Mouse (Mus musculus): Measurements from ENCODE around the gene Rad23b. TPM values are rescaled to one million over a fixed set of nuclear protein-coding genes. Genes with fewer than 3 reads are reported as not detected.

Gene Rad23b
- polyA plus RNA-seq, 1 experiment from 2014 or later, result 92.6 TPM

DNA sequence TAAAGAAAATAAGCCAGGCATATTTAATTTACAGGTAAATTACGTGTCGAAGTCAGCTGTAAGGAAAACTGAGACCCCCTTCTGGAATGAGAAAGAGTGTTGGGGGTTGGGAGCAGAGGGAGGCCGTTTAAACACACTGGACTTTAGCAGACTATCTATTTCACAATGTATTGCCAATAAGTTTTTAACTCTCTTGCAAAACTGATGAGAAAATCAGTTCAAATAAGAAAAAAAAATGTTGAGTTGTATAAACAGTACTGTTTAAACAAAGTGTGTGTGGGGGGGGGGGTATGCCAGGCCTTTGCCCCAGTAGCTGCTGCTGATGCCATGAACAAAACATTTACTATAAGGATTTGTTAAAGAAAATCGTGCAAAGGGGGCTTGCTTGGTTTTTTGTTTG is 10.5 kb upstream of the Rad23b start:
- H3K4me3 ChIP-seq, result no peak overlapping the region
- H3K27me3 ChIP-seq, result no peaks in the 10 kb centered on the region
- no peak for ATAC-seq (ENCODE audit: low FRiP score)
- WGBS, result 83% methylated on average over 4 of the region's 4 CpGs
- no peaks in the 10 kb centered on the region for H3K9me3 ChIP-seq
- H3K36me3 ChIP-seq, result no peaks in the 10 kb centered on the region
- H3K27ac ChIP-seq, result no peak overlapping the region
- H3K4me1 ChIP-seq (replicated peaks), result no peaks in the 10 kb centered on the region
- H3K4me2 ChIP-seq, result no peak overlapping the region
- H3K9ac ChIP-seq, result no peak overlapping the region

DNA sequence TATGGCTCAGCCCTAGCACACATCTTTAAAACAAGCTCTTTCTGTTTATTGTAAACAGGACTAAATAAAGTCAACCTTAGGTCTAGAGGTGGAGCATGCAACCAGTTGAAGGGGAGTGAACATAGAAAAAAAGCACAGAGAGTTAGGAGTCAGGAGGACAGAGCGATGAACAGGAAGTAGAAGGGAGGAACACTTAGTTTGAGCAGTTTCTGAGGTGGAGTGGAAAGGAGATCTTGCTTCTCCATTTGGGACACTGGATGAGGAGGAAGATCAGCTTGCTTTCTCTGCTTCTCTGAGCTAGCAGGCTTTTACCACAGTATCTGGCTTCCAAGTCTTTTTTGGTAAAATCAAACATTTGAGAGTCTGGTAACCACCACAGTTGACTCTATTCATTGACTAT is 8.0 kb upstream of the Rad23b start:
- no peaks in the 10 kb centered on the region for H3K4me1 ChIP-seq (replicated peaks)
- H3K9me3 ChIP-seq, result no peaks in the 10 kb centered on the region
- 97% methylated on average over 1 of the region's 1 CpGs for WGBS
- no peak overlapping the region for H3K4me3 ChIP-seq
- no peaks in the 10 kb centered on the region for H3K27me3 ChIP-seq
- no peak for ATAC-seq (ENCODE audit: low FRiP score)
- H3K4me2 ChIP-seq, result no peak overlapping the region
- H3K36me3 ChIP-seq, result no peaks in the 10 kb centered on the region
- H3K9ac ChIP-seq, result no peak overlapping the region
- no peak overlapping the region for H3K27ac ChIP-seq

DNA sequence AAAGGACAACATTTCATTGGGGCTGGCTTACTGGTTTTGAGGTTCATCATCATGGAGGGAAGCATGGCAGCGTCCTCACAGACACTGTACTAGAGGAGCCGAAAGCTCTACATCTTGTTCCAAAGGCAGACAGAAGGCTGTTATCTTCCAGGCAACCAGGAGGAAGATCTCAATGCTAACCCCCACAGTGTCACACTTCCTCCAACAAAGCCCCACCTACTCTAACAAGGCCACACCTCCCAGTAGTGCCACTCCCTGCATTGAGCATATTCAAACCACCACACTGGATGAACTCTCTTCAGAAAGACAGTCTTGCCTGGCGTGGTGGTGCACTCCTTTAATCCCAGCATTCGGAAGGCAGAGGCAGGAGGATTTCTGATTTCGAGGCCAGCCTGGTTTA is 7.2 kb upstream of the Rad23b start:
- Histone ChIP-seq H3K36me3 (no peaks in the 10 kb centered on the region), H3K4me3 (no peak overlapping the region), H3K4me2 (no peak overlapping the region), H3K4me1 (replicated peaks) (no peaks in the 10 kb centered on the region), H3K9me3 (no peaks in the 10 kb centered on the region), H3K27ac (no peak overlapping the region), H3K27me3 (no peaks in the 10 kb centered on the region), H3K9ac (no peak overlapping the region)
- ATAC-seq (ENCODE audit: low FRiP score), result no peak
- WGBS, result 94% methylated on average over 5 of the region's 5 CpGs

DNA sequence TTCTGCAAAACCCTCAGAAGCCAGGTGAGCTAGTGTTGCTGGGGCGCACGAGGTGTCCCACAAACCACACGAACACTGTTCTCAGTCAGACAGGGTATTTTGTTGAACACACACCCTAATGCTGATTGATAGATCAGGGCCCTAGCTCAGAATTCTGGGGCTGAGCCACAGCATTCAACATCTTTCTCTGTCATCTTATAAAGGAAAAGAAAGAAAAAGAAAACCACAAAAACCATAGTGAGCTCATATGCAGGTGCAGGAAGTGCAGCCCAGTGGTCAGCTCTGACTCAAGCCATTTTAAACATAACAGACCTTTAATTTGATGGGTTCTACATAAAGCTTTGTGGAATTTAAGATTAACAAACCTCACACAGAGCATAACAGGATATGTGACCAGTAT is 6.6 kb upstream of the Rad23b start:
- H3K4me3 ChIP-seq, result no peak overlapping the region
- no peak overlapping the region for H3K27ac ChIP-seq
- peaks cover under 1% of the 10 kb centered on the region; the same call in 1 of the 2 replicates for H3K4me1 ChIP-seq (replicated peaks)
- no peaks in the 10 kb centered on the region for H3K9me3 ChIP-seq
- WGBS, result 94% methylated on average over 3 of the region's 3 CpGs
- H3K27me3 ChIP-seq, result no peaks in the 10 kb centered on the region
- no peak overlapping the region for H3K9ac ChIP-seq
- H3K4me2 ChIP-seq, result no peak overlapping the region
- H3K36me3 ChIP-seq, result no peaks in the 10 kb centered on the region
- no peak for ATAC-seq (ENCODE audit: low FRiP score)

DNA sequence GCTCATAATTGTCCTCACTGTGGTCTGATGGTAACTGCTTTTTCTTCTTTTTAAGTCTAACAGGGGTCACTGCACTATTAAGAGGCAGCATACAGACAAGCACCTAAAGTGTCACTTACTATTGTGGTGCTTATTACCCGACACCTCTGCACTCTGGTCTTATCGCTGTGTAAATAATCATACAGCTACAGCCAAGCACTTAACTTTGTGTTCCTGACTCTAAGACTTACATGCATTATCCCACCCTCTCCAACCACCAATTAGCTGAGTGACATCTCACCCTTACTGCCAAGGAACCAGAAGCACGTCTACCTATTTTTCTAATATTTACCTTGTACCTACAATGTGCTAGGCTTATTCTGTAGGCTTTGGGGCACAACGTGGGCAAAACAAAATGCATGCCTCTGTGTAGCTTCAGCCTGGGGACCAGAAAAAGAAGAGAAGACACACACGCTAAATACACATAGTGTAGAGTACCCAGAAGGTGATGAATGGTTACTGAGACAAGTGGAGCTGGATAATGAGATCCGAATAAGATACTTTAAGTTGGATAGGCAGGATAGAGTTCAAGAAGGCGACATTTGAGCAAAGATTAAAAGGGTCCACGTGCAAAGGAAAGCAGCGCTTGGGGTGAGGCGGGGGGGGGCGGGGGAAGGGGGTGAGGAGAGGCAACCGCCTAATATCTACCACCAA is 938 bp upstream of the Rad23b start:
- H3K27me3 ChIP-seq, result no peaks in the 10 kb centered on the region

DNA sequence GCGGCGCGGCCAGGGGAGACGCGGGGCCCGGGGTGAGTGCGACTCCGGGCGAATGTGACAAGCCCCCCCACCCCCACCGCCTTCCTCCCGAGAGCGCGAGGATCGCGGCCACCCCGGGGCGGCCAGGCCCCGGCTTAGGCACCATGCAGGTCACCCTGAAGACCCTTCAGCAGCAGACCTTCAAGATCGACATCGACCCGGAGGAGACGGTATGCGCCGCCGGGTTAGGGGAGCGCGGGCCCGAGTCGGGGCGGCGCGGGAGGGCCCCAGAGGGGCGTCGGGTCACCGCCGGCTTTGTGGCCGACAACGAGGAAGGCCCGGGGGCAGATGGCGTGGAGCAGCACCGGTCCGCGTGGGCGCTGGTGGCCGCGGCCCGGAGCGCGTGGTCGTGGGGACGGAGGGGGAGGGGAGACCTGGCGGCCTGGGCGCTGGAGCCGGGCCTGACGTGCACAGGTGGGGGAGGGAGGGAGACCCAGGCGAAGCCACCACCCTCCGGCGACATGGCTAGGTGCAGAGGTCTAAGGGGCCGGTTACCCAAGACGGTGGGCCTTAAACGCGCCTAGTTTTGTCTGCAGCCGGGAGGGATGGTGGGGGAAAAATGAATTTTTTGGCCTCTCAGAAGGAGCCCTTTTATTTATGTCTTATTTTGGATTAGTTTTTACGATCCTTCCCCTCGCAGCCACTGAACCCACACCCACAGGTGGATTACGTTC is 532 bp downstream of the Rad23b start:
- H3K4me3 ChIP-seq, result peak overlapping the region; percentile 98
- ATAC-seq (ENCODE audit: low FRiP score), result no peak; the same call in none of the 2 replicates
- H3K36me3 ChIP-seq, result no peaks in the 10 kb centered on the region
- WGBS, result under 1% methylated on average over 65 of the region's 66 CpGs
- peak overlapping the region; percentile 96 for H3K9ac ChIP-seq
- H3K27me3 ChIP-seq, result no peaks in the 10 kb centered on the region
- peak overlapping the region; percentile 97 for H3K27ac ChIP-seq
- no peaks in the 10 kb centered on the region for H3K9me3 ChIP-seq
- peaks cover 39% of the 10 kb centered on the region for H3K4me1 ChIP-seq (replicated peaks)
- H3K4me2 ChIP-seq, result peak overlapping the region; percentile 81

More for the DNA sequence above, 938 bp upstream of the Rad23b start:
- peak overlapping the region; percentile 67 for H3K9ac ChIP-seq
- H3K36me3 ChIP-seq, result no peaks in the 10 kb centered on the region
- WGBS, result 9% methylated on average over 11 of the region's 12 CpGs
- H3K27ac ChIP-seq, result peak overlapping the region; percentile 89
- no peak; the same call in 1 of the 2 replicates for ATAC-seq (ENCODE audit: low FRiP score)
- peak overlapping the region; percentile 63 for H3K4me2 ChIP-seq
- peak overlapping the region; percentile 98 for H3K4me3 ChIP-seq
- peaks cover 33% of the 10 kb centered on the region for H3K4me1 ChIP-seq (replicated peaks)
- H3K9me3 ChIP-seq, result no peaks in the 10 kb centered on the region

DNA sequence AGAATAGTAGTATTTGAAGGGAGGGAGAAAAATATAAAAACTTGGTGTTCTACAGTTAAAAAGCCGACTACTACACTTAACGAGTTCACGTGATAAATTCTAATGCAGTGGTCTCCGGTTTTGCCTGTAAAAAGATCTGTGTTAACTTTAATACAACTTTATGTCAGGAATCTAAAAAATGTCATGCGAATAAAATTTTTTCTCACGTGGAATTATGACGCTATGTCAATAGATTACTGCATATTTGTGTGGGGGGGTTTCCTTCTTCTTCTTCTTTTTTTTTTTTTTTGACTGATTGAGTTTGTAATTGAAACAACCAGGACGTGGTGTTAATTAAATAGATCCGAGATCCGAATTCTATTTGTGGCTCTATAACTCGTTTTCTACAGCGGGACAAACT is 1.2 kb downstream of the Rad23b start:
- H3K27me3 ChIP-seq, result no peaks in the 10 kb centered on the region
- WGBS, result 16% methylated on average over 12 of the region's 12 CpGs
- H3K4me3 ChIP-seq, result peak overlapping the region; percentile 98
- H3K4me2 ChIP-seq, result peak overlapping the region; percentile 81
- ATAC-seq (ENCODE audit: low FRiP score), result no peak
- peaks cover 39% of the 10 kb centered on the region for H3K4me1 ChIP-seq (replicated peaks)
- peak overlapping the region; percentile 96 for H3K9ac ChIP-seq
- H3K9me3 ChIP-seq, result no peaks in the 10 kb centered on the region
- peak overlapping the region; percentile 97; the same call in 1 of the 2 replicates for H3K27ac ChIP-seq
- no peaks in the 10 kb centered on the region for H3K36me3 ChIP-seq

DNA sequence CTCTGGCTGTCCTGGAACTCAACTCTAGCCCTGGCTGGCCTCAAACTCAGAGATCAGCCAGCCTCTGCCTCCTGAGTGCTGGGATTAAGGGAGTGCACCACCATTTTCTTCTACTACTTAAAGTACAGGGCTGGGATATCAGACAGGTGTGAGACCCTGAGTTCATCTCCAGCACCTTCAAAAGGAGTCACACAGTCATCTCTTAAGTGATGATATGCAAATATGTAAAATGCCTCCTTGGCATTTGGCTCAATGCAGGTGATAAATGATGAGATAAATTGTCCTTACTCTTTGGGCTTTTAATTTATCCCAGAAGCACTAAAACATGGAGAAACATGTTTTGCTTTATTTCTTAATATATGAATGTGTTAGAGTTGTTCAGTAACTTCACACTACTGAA is 2.0 kb downstream of the Rad23b start:
- Histone ChIP-seq H3K27ac (no peak overlapping the region), H3K9me3 (no peaks in the 10 kb centered on the region), H3K9ac (no peak overlapping the region), H3K4me1 (replicated peaks) (peaks cover 39% of the 10 kb centered on the region), H3K4me2 (peak overlapping the region; percentile 81), H3K4me3 (peak overlapping the region; percentile 15; the same call in 1 of the 2 replicates), H3K36me3 (no peaks in the 10 kb centered on the region), H3K27me3 (no peaks in the 10 kb centered on the region)
- no peak for ATAC-seq (ENCODE audit: low FRiP score)

DNA sequence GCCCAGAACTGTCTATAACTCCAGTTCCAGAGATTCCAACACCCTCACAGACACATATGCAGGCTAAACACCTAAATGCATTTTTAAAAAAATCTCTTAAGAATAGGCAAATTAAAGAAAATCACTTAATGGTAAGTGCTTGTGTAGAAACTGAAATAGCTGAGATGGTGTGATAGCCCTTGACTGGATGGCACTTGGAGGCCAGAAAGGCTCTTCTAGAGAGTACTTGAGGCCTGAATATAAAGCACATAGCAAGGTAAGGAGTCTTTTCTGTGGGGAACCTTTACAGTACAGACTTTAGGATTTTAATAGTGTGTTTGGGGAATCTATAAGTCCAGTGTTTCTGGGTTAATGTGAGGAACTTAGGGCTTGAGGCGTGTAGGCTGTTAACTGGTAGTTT is 4.2 kb downstream of the Rad23b start:
- no peak overlapping the region for H3K27ac ChIP-seq
- 96% methylated on average over 1 of the region's 1 CpGs for WGBS
- H3K4me2 ChIP-seq, result no peak overlapping the region
- H3K4me1 ChIP-seq (replicated peaks), result peaks cover 30% of the 10 kb centered on the region
- no peak overlapping the region for H3K4me3 ChIP-seq
- no peaks in the 10 kb centered on the region for H3K27me3 ChIP-seq
- H3K9ac ChIP-seq, result no peak overlapping the region
- ATAC-seq (ENCODE audit: low FRiP score), result no peak
- no peaks in the 10 kb centered on the region for H3K36me3 ChIP-seq
- no peaks in the 10 kb centered on the region for H3K9me3 ChIP-seq

DNA sequence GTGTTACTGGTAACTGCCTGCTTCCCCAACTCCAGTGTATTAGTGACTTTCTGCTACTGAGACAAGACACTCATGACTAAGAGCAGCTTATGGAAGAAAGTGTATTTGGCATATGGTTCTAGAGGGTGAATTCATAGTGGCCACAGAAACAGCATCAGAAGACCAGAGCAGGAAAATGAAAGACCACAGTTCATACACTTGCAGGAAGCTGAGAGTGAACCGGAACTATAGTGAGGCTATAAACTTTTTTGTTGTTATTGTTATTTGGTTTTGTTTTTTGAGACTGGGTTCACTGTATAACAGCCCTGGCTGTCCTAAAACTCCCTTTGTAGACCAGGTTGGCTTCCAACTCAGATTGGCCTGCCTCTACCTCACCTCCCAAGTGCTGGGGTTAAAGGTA is 6.0 kb downstream of the Rad23b start:
- WGBS, result 92% methylated on average over 1 of the region's 1 CpGs
- ATAC-seq (ENCODE audit: low FRiP score), result no peak
- no peak overlapping the region for H3K4me3 ChIP-seq

DNA sequence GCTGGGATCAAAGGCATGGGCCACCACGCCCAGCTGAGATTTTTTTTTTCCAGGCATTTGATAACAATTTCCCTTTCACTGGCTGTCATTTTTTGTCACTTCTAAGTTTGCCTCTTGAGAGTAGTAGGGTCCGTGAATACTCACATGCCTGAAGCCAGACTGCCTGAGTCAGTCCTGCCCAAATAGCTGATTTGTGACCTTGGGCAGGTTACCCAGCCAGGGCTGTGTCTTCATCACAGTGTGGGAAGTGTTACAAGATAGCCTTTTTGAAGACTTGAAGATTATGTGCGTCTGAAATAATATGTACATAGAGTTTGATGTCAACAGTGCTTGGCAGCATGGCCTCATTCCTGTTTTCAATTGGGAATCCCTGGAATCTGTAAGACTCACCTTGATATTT is 6.9 kb downstream of the Rad23b start:
- Histone ChIP-seq H3K9ac (no peak overlapping the region), H3K4me2 (no peak overlapping the region), H3K4me3 (no peak overlapping the region), H3K9me3 (no peaks in the 10 kb centered on the region), H3K4me1 (replicated peaks) (peaks cover 20% of the 10 kb centered on the region), H3K27me3 (no peaks in the 10 kb centered on the region), H3K36me3 (peaks cover 4% of the 10 kb centered on the region; the same call in 1 of the 2 replicates), H3K27ac (no peak overlapping the region)
- 93% methylated on average over 3 of the region's 3 CpGs for WGBS
- no peak for ATAC-seq (ENCODE audit: low FRiP score)

More for the DNA sequence above, 6.0 kb downstream of the Rad23b start:
- Histone ChIP-seq H3K27me3 (no peaks in the 10 kb centered on the region), H3K4me1 (replicated peaks) (peaks cover 27% of the 10 kb centered on the region), H3K27ac (no peak overlapping the region), H3K4me2 (no peak overlapping the region), H3K9ac (no peak overlapping the region), H3K9me3 (no peaks in the 10 kb centered on the region), H3K36me3 (peaks cover 4% of the 10 kb centered on the region; the same call in 1 of the 2 replicates)

DNA sequence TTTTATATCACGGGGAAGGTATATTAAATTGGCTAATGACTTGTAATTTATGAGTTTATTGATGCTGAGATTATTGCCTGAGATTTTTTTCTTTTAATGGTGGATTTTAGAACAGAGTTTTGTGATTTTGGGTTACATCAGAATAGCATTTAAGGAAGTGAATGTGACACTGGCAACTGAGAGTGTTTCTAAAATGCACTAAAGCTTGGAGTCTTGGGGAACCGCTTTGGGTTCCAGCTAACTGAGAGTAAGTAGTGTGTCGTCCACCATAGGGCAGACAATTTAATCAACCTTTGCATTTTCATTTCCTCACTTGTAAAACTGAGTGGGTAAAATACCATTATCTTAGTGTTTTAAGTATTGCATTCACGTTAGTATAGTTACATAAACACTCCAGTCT is 14.0 kb downstream of the Rad23b start:
- 93% methylated on average over 4 of the region's 4 CpGs for WGBS
- no peaks in the 10 kb centered on the region for H3K9me3 ChIP-seq

DNA sequence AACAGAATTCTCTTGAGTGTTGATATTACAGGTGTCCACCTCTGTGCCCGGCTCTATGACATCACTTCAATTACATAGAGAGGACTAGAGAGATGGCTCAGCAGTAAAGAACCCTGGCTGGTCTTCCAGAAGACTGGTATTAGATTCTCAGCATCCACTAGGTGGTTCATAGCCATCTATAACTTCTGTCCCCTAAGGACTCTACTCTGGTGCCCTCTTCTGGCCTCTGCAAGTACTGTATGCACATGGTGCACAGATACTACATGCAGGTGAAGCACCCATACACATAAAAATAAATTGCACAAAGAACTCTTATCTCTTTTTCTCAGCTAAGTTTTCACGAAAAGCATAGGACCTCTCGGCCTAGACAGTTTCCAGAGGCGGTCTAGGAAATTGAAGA is 14.5 kb downstream of the Rad23b start:
- H3K4me2 ChIP-seq, result no peak overlapping the region
- H3K27me3 ChIP-seq, result no peaks in the 10 kb centered on the region
- peaks cover 4% of the 10 kb centered on the region; the same call in 1 of the 2 replicates for H3K36me3 ChIP-seq
- H3K9me3 ChIP-seq, result no peaks in the 10 kb centered on the region
- ATAC-seq (ENCODE audit: low FRiP score), result no peak
- peaks cover 7% of the 10 kb centered on the region for H3K4me1 ChIP-seq (replicated peaks)
- H3K27ac ChIP-seq, result no peak overlapping the region
- no peak overlapping the region for H3K9ac ChIP-seq
- 98% methylated on average over 4 of the region's 4 CpGs for WGBS
- no peak overlapping the region for H3K4me3 ChIP-seq

More for the DNA sequence above, 14.0 kb downstream of the Rad23b start:
- peaks cover 4% of the 10 kb centered on the region; the same call in 1 of the 2 replicates for H3K36me3 ChIP-seq
- H3K4me1 ChIP-seq (replicated peaks), result peaks cover 7% of the 10 kb centered on the region
- no peak overlapping the region for H3K4me3 ChIP-seq
- ATAC-seq (ENCODE audit: low FRiP score), result no peak
- no peak overlapping the region for H3K9ac ChIP-seq
- no peak overlapping the region for H3K27ac ChIP-seq
- H3K4me2 ChIP-seq, result no peak overlapping the region
- no peaks in the 10 kb centered on the region for H3K27me3 ChIP-seq
